Comparison of ENCODE assay signal across 8 mouse cellular contexts in genomic region chr5:49453100-49453499, GRCm38 (mm10).
"Had no signal": no experiment of that assay in that cellular context is flagged by ENCODE, and none has a peak within 500 bp of the region (broad histone marks: within the 10 kb centered on the region; RNA-seq: fewer than 3 reads in every experiment).

No protein-coding gene starts in this region.

- DNase-seq: kidney, postnatal 25 days; liver, embryonic 13.5 days; lung, adult 2 months; lung, postnatal 14 days; lung, postnatal 4 days; thymus, adult 18-20 months; thymus, postnatal 36 days had no signal

- H3K27ac ChIP-seq: kidney, postnatal 0 days; liver, embryonic 13.5 days had no signal

- H3K4me3 ChIP-seq: liver, embryonic 13.5 days had no signal
